21 mouse cellular contexts compared by ENCODE assay signal in the genomic region with DNA sequence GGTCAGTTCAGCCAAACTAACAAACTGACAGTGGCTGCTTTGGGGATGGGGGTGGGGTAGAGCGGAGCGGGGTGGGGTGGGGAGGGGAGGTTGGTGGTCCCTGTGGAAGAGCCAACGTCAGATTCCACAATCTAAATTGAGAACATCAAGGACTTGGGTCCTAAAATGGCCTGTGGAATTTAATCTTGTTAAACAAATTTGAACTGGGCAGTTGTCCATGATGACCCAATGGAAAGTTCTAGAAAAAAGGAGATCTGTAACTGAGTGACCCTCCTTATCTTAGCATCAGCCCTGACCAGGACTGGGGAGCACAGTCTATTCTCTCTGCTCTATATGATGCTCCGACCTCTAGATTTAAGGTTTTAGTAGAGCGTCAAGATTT. TPM values are rescaled to one million over a fixed set of nuclear protein-coding genes. Genes with fewer than 3 reads are reported as not detected.
DNase-seq lines count a peak whose midpoint lies in the region; ATAC-seq and TF ChIP-seq lines count a peak whose summit lies in the region.
"Had no signal": no experiment of that assay in that cellular context is flagged by ENCODE, and none has a peak within 500 bp of the region (broad histone marks: within the 10 kb centered on the region; RNA-seq: fewer than 3 reads in every experiment).

No protein-coding gene starts in this region.

- 0 out of 2 replicates have a peak, but pooled peaks cover 5% of the 10 kb centered on the region for H3K4me1 ChIP-seq in kidney, postnatal 0 days (replicated peaks; ENCODE audit: insufficient read depth, low read length)
- 0 out of 2 replicates have a peak, but pooled peaks cover 15% of the 10 kb centered on the region for H3K4me1 ChIP-seq in kidney, embryonic 15.5 days
- H3K4me1 ChIP-seq in lung, embryonic 16.5 days (replicated peaks; ENCODE audit: control insufficient read depth, insufficient read depth, low read length): peaks cover 4% of the 10 kb centered on the region

- ATAC-seq in kidney, postnatal 0 days (replicated peaks; ENCODE audit: low FRiP score, low read depth): no peak
- ATAC-seq in kidney, embryonic 15.5 days (replicated peaks; ENCODE audit: low FRiP score): no peak
- no peak for ATAC-seq in lung, embryonic 16.5 days (ENCODE audit: low read depth)
- ATAC-seq: forebrain, embryonic 14.5 days; inflammation-experienced regulatory T-cells, adult 6 months had no signal

- intact Hi-C loops in heart, postnatal 36 days (cut with DNase I): no loop called here

- no peak overlapping the region for H3K4me3 ChIP-seq in kidney, postnatal 0 days (replicated peaks; ENCODE audit: low read depth, low read length)
- no peak overlapping the region for H3K4me3 ChIP-seq in kidney, embryonic 15.5 days (replicated peaks)
- no peak overlapping the region for H3K4me3 ChIP-seq in lung, embryonic 16.5 days (ENCODE audit: low read length)
- H3K4me3 ChIP-seq: embryonic facial prominence, embryonic 13.5 days; heart, embryonic 13.5 days; hindbrain, embryonic 12.5 days; limb, embryonic 15.5 days had no signal

- H3K27ac ChIP-seq in kidney, postnatal 0 days: 0 out of 2 replicates have a peak overlapping the region, but pooled peaks have one; percentile 9
- no peak overlapping the region for H3K27ac ChIP-seq in kidney, embryonic 15.5 days
- peak overlapping the region; percentile 77 for H3K27ac ChIP-seq in lung, embryonic 16.5 days (ENCODE audit: low read length)
- H3K27ac ChIP-seq: embryonic facial prominence, embryonic 13.5 days; heart, embryonic 13.5 days; hindbrain, embryonic 12.5 days; limb, embryonic 15.5 days had no signal

- 73% methylated on average over 5 of the region's 5 CpGs for WGBS in kidney, postnatal 0 days
- WGBS in kidney, embryonic 15.5 days: 77% methylated on average over 5 of the region's 5 CpGs
- WGBS in lung, embryonic 16.5 days: 57% methylated on average over 5 of the region's 5 CpGs

- no peak for TF ChIP-seq CTCF in kidney, postnatal 0 days (IDR thresholded peaks at IDR 0.05; ENCODE audit: low read depth)

- DNase-seq in heart, adult 11 months: peak; percentile 48
- DNase-seq in heart, postnatal 36 days: no peak
- DNase-seq in kidney, postnatal 0 days (ENCODE audit: low spot score): no peak
- DNase-seq in lung, adult 18-20 months: no peak
- peak; percentile 40 for DNase-seq in lung, postnatal 36 days
- no peak for DNase-seq in thymus, postnatal 14 days
- DNase-seq: adrenal gland, postnatal 25 days; cerebellum, adult 11 months; cerebellum, postnatal 14 days; right cerebral cortex, adult 18-20 months; thymus, adult 18-20 months had no signal

- no peak overlapping the region for H3K9ac ChIP-seq in kidney, postnatal 0 days (ENCODE audit: low read depth, low read length)
- H3K9ac ChIP-seq in kidney, embryonic 15.5 days: no peak overlapping the region
- no peak overlapping the region for H3K9ac ChIP-seq in lung, embryonic 16.5 days (ENCODE audit: low read length)
- H3K9ac ChIP-seq: heart, embryonic 13.5 days; hindbrain, embryonic 12.5 days; limb, embryonic 15.5 days had no signal

- no peaks in the 10 kb centered on the region for H3K9me3 ChIP-seq in kidney, postnatal 0 days (replicated peaks; ENCODE audit: low read length)
- no peaks in the 10 kb centered on the region for H3K9me3 ChIP-seq in kidney, embryonic 15.5 days (replicated peaks)
- H3K9me3 ChIP-seq in lung, embryonic 16.5 days (ENCODE audit: control insufficient read depth, low read length): no peaks in the 10 kb centered on the region
- H3K9me3 ChIP-seq: embryonic facial prominence, embryonic 13.5 days; G1E; heart, embryonic 13.5 days; hindbrain, embryonic 12.5 days; limb, embryonic 15.5 days had no signal

- H3K36me3 ChIP-seq in kidney, postnatal 0 days (ENCODE audit: insufficient read depth, low read length): no peaks in the 10 kb centered on the region
- H3K36me3 ChIP-seq in kidney, embryonic 15.5 days: no peaks in the 10 kb centered on the region
- H3K36me3 ChIP-seq in lung, embryonic 16.5 days (ENCODE audit: control insufficient read depth, insufficient read depth, low read length): no peaks in the 10 kb centered on the region
- H3K36me3 ChIP-seq: embryonic facial prominence, embryonic 13.5 days; G1E; heart, embryonic 13.5 days; hindbrain, embryonic 12.5 days; limb, embryonic 15.5 days had no signal

- H3K4me2 ChIP-seq in kidney, postnatal 0 days (ENCODE audit: low read length): no peak overlapping the region
- no peak overlapping the region for H3K4me2 ChIP-seq in kidney, embryonic 15.5 days
- no peak overlapping the region for H3K4me2 ChIP-seq in lung, embryonic 16.5 days (ENCODE audit: low read depth, low read length)
- H3K4me2 ChIP-seq: embryonic facial prominence, embryonic 13.5 days; heart, embryonic 13.5 days; hindbrain, embryonic 12.5 days; limb, embryonic 15.5 days; midbrain, embryonic 11.5 days had no signal

- no peaks in the 10 kb centered on the region for H3K27me3 ChIP-seq in kidney, postnatal 0 days (ENCODE audit: insufficient read depth, low read length)
- H3K27me3 ChIP-seq in kidney, embryonic 15.5 days: no peaks in the 10 kb centered on the region; the same call in 1 of the 2 replicates
- no peaks in the 10 kb centered on the region for H3K27me3 ChIP-seq in lung, embryonic 16.5 days (ENCODE audit: control insufficient read depth, insufficient read depth, low read depth, low read length)
- H3K27me3 ChIP-seq: limb, embryonic 15.5 days had no signal

RNA-seq across cellular contexts. Expression of a gene that starts 26.2 kb away (rescaled TPM):
- total RNA-seq in heart, postnatal 36 days (2021): 10 to 100 TPM in 1 of 2 experiments, 1 to 10 TPM in 1; 9.9 to 11.8 TPM
- polyA plus RNA-seq in kidney, postnatal 0 days (2015; fragmentation: Nextera tagmentation; extraction: Ambion mirVana): 0.71 and 1.4 TPM in 2 replicates
- polyA plus RNA-seq in kidney, embryonic 15.5 days (2015; fragmentation: Nextera tagmentation; extraction: Ambion mirVana): 0.86 and 1.1 TPM in 2 replicates
- 2.0 and 3.0 TPM in 2 replicates for polyA plus RNA-seq in lung, embryonic 16.5 days (2015; fragmentation: Nextera tagmentation; extraction: Ambion mirVana)
- polyA plus RNA-seq: G1E had no signal

Comparison
In these comparisons a context has a peak if more than half of its experiments do, and no peak if none do; other contexts are left out.
1. DNase-seq: peak in heart, adult 11 months (single experiment) and lung, postnatal 36 days (single experiment); none in heart, postnatal 36 days (0 of 2), kidney, postnatal 0 days (single experiment), lung, adult 18-20 months (0 of 2) and thymus, postnatal 14 days (single experiment).